Mouse (Mus musculus): ENCODE measurements around the gene Btbd6. TPM values are rescaled to one million over a fixed set of nuclear protein-coding genes. Genes with fewer than 3 reads are reported as not detected.

Btbd6 gene
- 23.5 and 40.2 TPM in 2 replicates for polyA plus RNA-seq (2012; rRNA removed; ENCODE audit: low replicate concordance)

GRCm38 (mm10) chr12:112976371-112977073 lies at the start of gene Btbd6:
Btbd6 (plus strand) TSS chr12:112976482.

GRCm38 (mm10) chr12:112929562-112930352 lies 46.5 kb upstream of the Btbd6 start, which contains the start of gene Jag2:
Jag2 (minus strand) TSS chr12:112929776.

GRCm38 (mm10) chr12:112941776-112942713 lies 34.2 kb upstream of the Btbd6 start, which contains the start of gene Nudt14:
Nudt14 (minus strand) TSS chr12:112942124.

DNA sequence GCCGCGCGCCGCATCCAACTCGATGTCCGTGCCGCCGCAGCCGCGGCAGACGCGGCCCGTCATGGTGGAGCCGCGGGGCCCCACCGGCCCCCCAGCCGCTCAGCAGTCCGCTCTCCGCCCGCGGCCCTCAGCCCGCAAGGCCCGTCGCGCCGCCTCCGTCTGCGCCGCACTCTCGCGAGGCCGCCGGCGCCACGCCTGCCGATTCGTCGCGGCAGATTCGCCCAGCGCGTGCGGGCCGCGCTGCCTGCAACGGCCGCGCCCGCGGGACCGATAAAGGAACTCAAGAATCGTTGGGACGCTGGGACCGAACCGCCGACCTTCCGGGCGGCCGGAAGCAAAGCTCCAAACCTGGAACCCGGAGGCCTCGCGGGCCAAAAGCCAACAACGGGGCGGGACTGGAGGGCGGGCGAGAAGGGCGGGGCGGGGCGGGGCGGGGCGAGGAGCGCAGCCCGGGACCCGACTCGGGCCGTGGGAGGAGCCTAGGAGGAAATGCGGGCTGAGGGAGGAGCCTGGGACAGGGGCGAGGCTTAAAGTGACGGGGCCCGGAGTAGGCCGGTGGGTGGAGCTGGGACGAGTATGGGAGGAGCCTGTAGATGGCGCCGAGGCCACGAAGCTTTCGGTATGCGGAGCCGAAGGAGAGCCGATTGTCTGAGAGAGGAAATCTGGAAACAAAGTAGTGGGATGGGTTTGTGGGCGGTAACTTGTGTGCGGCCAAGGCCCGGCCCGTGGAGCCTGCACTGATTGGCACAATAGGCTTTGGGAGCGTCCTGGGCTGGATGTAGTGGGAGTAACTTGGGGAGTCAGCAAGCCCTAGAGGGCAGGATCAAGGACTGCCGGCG lies 24.2 kb downstream of the Btbd6 start, which contains the start of gene Brf1:
Gene Brf1 (minus strand): TSS at position 411 of the 839 bp plus-strand sequence.

GRCm38 (mm10) chr12:113013604-113014558 lies 37.6 kb downstream of the Btbd6 start, which contains the start of gene Pacs2:
Pacs2 (plus strand) TSS chr12:113014508.

Other genes starting within 250 kb of the Btbd6 start
- 79.4 and 110 TPM in 2 replicates for gene Pld4, start 215.8 kb upstream of the Btbd6 start, polyA plus RNA-seq (2012; rRNA removed; ENCODE audit: low replicate concordance)
- gene Ahnak2, start 173.8 kb upstream of the Btbd6 start, polyA plus RNA-seq (2012; rRNA removed; ENCODE audit: low replicate concordance): 16.4 and 31.6 TPM in 2 replicates
- gene Clba1, start 167.5 kb upstream of the Btbd6 start, polyA plus RNA-seq (2012; rRNA removed; ENCODE audit: low replicate concordance): 2.2 and 7.1 TPM in 2 replicates
- gene Cdca4, start 147.1 kb upstream of the Btbd6 start, polyA plus RNA-seq (2012; rRNA removed; ENCODE audit: low replicate concordance): 11.3 and 32.5 TPM in 2 replicates
- 6.0 and 8.0 TPM in 2 replicates for gene Gpr132, start 108.3 kb upstream of the Btbd6 start, polyA plus RNA-seq (2012; rRNA removed; ENCODE audit: low replicate concordance)
- gene Jag2, start 46.7 kb upstream of the Btbd6 start, polyA plus RNA-seq (2012; rRNA removed; ENCODE audit: low replicate concordance): 36.0 and 44.3 TPM in 2 replicates
- gene Nudt14, start 34.4 kb upstream of the Btbd6 start, polyA plus RNA-seq (2012; rRNA removed; ENCODE audit: low replicate concordance): 36.9 and 40.6 TPM in 2 replicates
- 41.5 and 84.3 TPM in 2 replicates for gene Brf1, start 24.2 kb downstream of the Btbd6 start, polyA plus RNA-seq (2012; rRNA removed; ENCODE audit: low replicate concordance)
- 55.4 and 68.3 TPM in 2 replicates for gene Pacs2, start 38.0 kb downstream of the Btbd6 start, polyA plus RNA-seq (2012; rRNA removed; ENCODE audit: low replicate concordance)
- gene Tex22, start 98.0 kb downstream of the Btbd6 start, polyA plus RNA-seq (2012; rRNA removed; ENCODE audit: low replicate concordance): 0.28 TPM in 1 of 2 replicates, not detected in the other
- 53.8 and 92.7 TPM in 2 replicates for gene Mta1, start 121.8 kb downstream of the Btbd6 start, polyA plus RNA-seq (2012; rRNA removed; ENCODE audit: low replicate concordance)
- gene Crip2, start 163.8 kb downstream of the Btbd6 start, polyA plus RNA-seq (2012; rRNA removed; ENCODE audit: low replicate concordance): 322 and 456 TPM in 2 replicates
- gene Crip1, start 169.8 kb downstream of the Btbd6 start, polyA plus RNA-seq (2012; rRNA removed; ENCODE audit: low replicate concordance): 1,377 and 1,405 TPM in 2 replicates
- gene Tedc1, start 179.9 kb downstream of the Btbd6 start, polyA plus RNA-seq (2012; rRNA removed; ENCODE audit: low replicate concordance): 1.2 and 11.7 TPM in 2 replicates
- 0.39 and 7.6 TPM in 2 replicates for gene Tmem121, start 209.4 kb downstream of the Btbd6 start, polyA plus RNA-seq (2012; rRNA removed; ENCODE audit: low replicate concordance)